Mouse (Mus musculus): Measurements from ENCODE around the gene Mocs3.

Gene Mocs3

DNA sequence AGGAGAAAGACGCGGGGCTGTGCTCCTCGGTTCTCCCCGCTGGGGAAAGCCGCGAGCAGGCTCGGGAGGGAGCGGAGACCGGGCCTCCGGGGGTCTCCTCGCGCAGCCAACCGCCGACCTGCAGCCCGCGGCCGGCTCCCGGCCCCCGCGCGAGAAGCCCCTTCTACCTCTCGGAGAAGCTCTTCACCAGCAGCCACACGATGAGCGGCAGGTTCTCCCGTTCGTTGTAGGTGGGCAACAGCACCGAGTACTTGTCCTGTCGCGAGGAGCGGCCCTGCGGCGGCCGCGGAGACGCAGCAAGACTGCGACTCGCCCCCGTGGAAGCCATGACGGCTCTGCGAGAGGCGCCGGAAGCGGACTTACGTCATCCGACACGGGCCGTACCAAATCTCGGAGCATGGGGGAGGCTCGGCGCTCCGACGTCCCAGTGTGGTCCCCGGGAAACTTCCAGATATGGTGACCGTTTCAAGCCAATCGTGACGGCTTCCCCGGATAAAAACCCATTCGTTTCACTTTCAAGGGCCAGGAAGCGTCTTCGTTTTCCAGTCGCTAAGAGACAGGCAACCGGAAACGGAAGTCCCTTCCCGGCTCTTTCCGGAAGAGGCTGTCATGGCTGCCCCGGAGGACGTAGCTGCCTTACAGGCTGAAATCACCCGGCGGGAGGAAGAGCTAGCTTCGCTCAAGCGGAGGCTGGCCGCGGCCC is at the start of gene Mocs3, which contains the start of the genes Gm20716 and Dpm1:
Mocs3 (plus strand) TSS at position 597 of the 703 bp plus-strand sequence.
Gm20716 (minus strand) TSS at position 339 of the 703 bp plus-strand sequence.
Dpm1 (minus strand) TSS at position 566 of the 703 bp plus-strand sequence.
- peak; percentile 93 for DNase-seq (ENCODE audit: low read depth, low spot score)

DNA sequence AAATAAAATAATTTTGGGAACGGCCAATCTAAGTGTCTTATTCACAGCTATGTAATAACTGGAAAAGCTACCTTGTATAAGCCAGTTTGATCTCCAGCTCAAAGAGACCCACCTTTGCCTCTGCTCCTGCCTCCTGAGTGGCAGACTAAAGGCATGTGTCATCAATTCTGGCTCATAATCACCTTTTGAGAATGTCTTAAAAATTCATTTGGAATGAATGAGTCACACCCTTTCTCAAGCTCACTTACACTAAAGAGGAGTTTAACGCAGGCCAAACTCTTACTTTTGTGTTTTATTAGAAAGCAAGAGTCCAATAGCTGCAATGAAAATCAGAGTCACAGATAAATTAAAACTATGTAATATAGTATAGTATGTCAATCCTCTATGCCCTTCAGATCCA is 38.6 kb upstream of the Mocs3 start:
- no peak for DNase-seq (ENCODE audit: low read depth, low spot score)

DNA sequence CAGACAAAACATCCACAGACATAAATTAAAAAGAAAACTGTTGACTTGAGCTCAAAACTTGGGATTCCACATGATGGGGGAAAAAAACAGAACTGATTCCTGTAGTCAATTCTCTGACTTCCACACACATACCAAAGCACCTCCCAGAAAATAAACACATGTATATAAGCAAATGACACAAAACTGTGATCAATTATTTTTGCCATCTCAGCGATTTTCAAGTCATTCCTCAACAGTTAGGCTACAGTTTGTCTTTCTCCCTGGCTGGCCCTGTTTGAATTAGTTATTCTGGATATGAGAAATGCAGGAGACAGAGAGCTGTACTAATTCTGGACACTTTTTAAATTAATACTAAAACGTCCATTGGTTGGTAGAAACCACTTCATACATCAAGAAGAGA is 36.7 kb upstream of the Mocs3 start:
- no peak for DNase-seq (ENCODE audit: low read depth, low spot score)

DNA sequence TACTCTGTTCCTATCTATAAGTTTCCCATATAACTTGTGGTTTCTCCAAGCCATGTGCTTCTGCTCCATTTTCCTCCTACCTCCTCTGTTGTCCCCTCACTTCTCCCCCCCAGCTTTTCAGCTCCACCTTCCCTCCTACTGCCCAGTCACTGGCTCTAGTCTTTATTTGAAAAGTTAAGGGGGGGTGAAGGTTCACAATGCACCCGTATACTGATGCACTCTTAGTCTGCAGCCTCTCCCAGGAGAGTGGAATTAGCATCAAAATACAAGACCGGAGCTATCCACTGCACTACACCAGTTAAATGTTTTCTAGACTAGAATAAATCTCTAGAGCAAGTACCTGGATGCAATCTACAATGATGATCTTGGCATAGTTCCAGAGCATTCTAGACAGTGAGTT is 34.7 kb upstream of the Mocs3 start:
- no peak for DNase-seq (ENCODE audit: low read depth, low spot score)

DNA sequence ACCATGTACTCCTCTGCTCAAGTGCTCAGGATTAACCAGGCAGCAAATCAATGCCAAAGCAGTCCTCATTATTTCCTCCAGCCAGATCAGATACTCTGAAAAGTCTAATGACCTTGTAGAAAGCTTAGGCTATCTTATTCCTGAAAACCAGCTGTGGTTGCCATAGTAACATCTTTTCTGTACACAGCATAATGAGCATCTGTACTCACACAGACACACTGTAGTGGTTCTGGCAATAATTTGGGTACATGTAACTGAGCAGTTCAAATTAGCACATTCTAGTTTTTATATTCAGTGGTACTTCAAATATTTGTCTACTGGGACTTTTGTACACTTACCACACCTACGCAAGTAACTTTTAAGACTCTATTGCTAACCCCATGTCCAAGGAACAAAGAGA is 32.0 kb upstream of the Mocs3 start:
- no peak for DNase-seq (ENCODE audit: low read depth, low spot score)

DNA sequence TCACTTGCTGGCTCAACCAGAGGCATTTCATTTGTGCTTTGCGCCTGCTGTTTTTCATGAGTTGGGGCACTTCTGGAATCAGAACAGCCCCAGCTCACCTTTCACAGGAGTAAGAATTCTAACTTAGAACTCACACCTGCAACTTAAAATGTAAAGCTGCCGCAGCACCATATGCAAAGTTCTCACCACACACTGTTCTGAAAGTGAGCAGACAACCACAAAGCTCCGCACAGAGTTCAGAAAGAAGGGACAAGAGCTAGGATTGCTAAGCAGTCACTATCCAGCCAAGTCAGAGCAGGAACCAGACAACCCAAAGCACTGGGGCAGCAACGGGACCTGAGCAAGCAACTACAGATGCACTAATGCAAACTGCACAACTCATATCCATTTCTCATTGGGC is 30.9 kb upstream of the Mocs3 start:
- peak; percentile 14 for DNase-seq (ENCODE audit: low read depth, low spot score)

DNA sequence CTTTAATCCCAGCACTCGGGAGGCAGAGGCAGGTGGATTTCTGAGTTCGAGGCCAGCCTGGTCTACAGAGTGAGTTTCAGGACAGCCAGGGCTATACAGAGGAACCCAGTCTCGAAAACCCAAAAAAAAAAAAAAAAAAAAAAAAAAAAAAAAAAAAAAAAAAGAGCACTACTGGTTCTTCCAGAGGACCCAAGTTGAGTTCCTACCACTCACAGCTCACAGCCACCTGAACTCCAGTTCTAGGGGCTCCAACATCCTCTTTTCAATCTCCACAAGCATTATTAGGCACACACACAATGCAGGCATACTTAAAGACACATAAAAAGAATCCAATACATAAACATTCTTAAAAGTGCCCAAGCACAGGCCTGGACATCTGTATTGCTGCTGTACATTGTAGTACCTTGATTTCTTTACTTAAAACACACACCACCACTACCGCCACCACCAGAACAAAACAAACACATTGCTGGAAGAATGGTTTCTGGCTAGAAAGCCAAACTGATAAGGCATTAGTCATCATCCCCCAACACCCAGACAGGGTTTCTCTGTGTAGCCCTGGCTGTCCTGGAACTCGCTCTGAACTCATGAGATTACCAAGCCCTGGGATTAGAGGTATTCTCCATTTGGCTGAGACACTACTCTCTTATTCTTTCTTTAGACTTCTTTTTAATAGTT is 30.3 kb upstream of the Mocs3 start:
- no peak for DNase-seq (ENCODE audit: low read depth, low spot score)

DNA sequence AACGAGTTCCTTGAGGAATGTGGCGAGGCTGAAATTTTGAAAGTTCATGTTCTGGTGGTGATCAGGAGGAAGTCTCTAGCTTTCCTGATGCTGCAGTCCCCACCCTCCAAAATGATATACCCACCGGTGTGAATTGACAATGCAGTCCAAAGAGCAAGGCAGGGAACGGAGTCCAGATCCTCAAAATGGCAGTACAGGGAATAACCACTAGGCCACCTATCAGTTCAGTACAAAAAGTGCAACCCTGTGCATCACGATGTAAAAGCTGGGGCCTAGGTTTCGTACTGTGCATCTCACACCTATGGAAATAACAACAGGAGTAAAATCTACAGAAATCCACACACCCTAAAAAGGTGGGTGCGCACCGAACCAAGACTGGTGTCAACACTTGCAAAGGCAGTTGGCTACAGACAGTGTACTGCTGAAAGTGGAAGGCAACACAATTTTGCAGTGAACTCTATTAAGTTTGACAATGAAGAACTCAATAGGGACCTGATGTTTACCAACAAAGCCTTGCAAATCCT is 25.9 kb upstream of the Mocs3 start:
- DNase-seq (ENCODE audit: low read depth, low spot score), result no peak

DNA sequence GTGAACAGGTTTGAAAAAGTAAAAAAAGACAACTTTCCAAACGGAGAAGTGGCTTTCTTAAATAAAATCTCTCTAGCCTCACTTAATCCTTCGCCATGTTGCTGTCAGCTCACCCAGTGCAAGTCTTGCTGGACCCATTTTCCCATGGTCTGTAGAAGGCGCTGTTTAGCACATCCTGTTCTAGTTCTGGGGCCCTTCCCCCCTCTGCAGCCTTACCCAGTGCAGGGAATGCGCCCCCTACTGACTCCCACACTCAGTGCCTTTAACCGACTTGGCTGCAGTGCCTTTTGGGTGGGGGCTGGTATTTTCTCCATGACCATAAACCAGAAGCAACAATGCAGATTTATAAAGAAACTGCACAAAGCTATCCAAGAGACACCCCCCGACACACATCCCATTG is 25.2 kb upstream of the Mocs3 start:
- DNase-seq (ENCODE audit: low read depth, low spot score), result peak; percentile 93

DNA sequence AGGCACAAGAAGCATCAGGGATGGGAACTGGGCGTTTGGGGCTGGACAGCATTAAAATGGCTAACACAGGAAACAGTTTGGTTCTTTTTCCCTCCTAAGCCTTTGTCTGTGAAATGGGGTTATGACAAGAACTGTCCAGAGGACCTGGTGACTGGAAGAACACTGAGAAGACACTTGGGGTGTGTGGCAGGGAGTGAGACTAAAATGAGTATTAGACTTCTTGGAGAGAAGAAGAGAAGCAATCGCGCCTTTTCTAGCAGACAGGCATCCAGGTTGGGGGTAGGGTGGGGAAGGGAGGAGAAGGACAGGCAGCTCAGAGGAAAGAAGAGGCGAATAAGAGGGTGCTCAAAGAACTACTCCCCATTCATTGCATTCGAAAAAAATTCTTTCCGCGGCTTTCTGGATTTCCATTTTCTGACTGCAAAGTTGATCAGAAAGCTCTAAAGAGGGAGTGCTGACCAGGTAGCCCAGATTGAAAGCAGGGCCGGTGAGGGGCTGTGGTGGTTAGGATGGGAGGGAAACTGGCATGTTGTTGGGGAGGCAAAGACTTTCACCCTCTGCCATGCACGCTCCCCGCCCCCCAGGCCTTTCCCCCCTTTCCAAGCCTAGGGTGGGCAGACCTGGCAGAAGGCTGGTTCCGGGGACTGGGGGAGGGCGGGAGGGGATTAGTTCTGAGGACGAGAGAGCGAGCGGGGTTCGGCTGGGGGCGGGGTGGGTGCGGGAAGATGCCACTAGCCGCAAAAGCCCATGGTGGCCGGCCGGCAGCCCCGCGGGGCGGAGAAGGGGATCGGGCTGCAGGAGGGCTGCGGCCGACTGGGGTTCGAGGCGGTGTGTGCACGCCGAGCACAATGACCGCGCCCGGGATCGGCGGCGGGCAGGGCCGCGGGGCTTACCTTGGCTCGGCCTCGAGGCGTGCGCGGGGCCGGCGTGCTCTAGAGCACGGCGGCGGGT is 24.5 kb upstream of the Mocs3 start:
- peak; percentile 51 for DNase-seq (ENCODE audit: low read depth, low spot score)

DNA sequence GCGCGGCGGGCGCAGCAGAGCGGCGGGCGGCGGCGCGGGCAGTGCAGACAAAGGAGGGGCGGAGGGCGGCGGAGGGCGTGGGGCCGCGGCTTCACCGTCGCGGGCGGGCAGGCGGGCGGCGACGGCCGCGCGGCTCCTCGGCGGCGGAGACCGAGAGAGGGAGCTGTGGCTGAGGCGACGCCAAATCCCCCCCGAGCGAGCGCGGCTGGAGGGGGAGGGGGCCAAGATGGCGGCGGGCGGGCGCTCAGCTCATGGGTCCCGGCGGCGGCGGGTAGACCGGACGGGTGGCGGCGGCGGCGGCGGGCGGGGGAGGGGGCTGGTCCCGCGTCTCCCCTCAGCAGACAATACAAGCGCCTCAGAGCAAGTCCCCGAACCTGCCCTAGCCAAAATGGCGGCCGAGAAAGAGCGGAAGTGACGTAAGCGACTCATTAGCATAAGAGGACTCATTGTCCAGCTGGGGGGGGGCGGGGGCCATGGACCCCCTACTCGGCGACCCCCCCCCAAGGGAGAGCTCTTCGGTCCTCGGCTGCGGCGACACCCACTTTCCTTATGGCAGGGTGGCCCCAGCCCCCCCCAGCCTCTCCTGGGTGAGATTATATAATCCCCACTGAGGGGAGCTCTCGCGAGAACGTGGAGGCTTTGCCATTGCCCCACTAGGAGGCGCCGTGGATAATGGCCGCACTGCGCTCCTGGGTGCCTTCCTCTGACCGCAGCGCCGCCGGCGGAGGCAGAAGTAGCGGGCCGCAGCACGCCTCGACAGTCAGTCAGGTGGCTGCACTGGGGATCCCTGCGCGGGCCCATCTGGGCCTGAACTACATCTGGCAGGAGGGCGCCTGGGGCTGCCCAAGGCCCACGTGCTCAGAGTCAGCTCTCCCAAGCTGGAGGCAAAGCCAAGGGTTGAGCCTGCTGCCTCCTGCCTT is 23.4 kb upstream of the Mocs3 start, which contains the start of gene Adnp:
Adnp (minus strand) TSS at position 388 of the 920 bp plus-strand sequence.
- peak; percentile 98 for DNase-seq (ENCODE audit: low read depth, low spot score)

DNA sequence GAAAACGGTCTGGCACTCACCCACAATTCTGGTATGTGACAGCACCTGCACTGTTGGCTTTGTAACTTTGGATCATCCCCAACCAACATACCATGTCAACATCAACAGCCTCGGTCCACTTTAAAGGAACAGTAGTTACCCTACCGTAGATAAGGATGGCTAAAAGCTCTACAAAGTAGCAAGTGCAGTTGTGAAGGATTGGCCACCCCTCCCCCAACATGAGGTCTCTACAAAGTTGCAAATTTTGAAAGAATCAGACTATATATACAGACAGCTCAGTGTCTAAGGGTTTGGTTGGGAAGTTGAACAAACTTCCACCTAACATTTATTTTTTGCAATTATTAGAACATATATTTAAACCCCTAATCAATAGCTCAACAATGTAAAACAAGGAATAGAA is 22.5 kb upstream of the Mocs3 start:
- DNase-seq (ENCODE audit: low read depth, low spot score), result no peak

DNA sequence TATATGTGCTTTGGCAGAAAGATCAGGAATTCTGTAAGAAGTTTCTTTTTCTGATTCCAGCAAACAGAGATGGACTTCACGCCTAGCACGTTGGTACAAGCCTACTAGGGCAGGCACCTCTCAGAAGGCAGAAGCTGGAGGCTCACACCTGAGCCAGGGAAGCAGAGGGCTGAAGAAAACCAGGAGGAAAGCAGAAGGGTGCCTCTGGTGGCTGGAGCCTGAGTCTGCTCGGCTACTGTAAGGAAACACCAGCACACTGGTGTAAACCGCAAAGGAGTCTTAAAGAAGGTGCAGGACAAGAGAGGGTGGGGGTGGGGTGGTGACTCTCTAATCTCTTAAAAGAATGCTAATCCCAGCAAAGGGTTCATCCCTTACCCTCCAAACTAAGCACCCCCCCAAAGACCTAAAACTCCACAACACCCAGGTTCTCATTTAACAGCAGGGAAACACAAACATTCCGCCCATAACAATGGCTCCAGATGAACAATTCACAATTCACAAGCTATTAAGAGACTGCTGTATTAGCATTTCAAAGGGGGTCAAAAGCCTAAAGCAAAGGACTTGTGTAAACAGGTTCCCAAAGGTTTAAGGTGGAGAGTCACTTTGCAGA is 16.5 kb upstream of the Mocs3 start:
- no peak for DNase-seq (ENCODE audit: low read depth, low spot score)

DNA sequence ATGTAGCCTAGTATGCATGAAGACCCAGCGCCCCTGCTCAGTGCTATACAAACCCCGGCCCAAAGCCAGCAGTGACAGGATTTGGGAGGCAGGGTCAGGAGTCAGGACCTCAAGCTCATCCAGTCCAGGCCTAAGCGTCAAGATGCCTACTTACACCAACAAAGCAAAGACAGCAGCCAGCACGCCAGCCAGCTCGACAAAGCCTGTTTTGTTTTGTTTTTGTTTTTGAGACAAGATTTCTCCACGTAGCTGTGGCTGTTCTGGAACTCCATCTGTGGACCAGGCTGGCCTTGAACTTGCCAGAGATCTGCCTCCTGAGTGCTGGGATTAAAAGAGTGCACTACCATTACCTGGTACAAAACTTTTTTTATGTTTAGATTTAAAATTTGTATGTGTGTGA is 7.1 kb upstream of the Mocs3 start:
- DNase-seq (ENCODE audit: low read depth, low spot score), result no peak

DNA sequence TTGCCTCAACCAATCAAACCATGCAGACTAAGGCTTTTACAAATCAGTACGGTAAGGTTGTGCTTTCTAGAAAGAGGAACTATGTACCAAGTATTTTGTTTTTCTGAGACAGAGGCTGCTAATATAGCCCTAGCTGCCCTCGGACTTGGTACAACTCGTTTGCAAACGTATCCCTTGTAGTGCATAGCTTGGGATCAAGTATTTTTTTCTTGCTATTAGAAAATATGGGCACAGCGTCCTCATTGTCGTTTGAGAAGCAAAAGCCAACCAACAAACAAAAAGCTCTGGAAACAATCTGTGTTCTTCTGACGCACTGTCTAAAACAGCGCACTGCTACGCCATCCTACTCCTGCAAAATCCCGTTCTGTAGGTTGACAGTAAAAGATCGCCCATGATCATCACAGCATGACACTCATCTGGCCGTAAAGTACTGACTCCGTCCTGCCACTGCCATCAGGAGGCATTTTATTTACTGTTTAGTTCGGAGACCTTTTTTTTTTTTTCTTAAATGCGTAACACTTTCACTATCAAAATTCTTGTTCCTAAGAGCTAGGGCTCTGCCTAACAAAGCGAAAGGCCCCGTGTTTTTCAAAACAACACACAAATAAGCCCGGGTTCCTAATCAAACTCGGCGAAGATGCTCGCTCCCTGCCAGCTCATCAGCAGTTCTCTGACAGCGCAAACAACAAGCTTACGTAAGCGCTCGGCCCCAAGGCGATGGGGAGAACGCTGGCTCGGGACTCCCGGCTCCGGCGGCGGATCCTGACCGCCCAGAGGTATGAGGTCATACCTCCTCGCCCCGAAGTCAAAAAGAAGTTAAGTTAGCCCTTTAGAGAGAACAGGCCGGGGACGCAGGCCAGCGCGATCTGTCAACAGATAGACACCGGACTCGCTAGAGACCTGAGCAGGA is 1.1 kb upstream of the Mocs3 start:
- DNase-seq (ENCODE audit: low read depth, low spot score), result peak; percentile 71

DNA sequence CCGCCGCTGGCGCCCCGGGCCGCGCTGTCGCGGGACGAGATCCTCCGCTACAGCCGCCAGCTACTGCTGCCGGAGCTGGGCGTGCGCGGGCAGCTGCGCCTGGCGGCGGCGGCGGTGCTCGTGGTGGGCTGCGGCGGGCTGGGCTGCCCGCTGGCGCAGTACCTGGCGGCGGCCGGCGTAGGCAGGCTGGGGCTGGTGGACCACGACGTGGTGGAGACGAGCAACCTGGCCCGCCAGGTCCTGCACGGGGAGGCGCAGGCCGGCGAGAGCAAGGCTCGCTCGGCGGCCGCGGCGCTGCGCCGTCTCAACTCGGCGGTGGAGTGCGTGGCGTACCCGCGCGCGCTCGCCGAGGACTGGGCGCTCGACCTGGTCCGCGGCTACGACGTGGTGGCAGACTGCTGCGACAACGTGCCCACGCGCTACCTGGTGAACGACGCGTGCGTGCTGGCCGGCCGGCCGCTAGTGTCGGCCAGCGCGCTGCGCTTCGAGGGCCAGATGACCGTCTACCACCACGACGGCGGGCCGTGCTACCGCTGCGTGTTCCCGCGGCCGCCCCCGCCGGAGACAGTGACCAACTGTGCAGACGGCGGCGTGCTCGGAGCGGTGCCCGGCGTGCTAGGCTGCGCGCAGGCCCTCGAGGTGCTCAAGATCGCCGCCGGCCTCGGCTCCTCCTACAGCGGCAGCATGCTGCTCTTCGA is 500 bp downstream of the Mocs3 start:
- peak; percentile 51 for DNase-seq (ENCODE audit: low read depth, low spot score)

DNA sequence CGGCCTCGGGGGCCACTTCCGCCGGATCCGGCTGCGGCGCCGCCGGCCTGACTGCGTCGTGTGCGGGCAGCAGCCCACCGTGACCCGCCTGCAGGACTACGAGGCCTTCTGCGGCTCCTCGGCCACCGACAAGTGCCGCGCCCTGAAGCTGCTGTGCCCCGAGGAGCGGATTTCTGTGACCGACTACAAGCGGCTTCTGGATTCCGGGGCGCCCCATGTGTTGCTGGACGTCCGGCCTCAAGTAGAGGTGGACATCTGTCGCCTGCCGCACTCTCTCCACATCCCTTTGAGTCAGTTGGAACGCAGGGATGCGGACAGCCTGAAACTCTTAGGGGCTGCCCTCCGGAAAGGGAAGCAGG is 1.0 kb downstream of the Mocs3 start:
- no peak for DNase-seq (ENCODE audit: low read depth, low spot score)

DNA sequence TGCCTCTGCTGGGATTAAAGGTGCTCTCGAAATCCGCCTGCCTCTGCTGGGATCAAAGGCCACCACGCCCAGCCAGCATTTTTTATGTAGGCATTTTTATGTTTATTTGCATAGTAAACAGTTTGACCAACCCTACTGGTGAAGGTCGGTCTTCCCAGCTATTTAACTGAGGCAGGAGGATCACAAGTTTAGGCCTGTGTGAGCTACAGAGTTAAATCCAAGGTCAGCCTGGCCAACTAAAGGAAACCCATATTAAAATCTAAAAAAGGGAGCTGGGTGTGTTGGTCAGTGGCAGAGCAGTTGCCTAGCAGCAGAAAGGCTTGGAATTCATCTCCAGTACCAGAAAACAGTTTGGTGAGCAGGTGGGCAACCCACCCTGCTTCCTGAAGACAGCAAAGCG is 2.9 kb downstream of the Mocs3 start:
- DNase-seq (ENCODE audit: low read depth, low spot score), result no peak

DNA sequence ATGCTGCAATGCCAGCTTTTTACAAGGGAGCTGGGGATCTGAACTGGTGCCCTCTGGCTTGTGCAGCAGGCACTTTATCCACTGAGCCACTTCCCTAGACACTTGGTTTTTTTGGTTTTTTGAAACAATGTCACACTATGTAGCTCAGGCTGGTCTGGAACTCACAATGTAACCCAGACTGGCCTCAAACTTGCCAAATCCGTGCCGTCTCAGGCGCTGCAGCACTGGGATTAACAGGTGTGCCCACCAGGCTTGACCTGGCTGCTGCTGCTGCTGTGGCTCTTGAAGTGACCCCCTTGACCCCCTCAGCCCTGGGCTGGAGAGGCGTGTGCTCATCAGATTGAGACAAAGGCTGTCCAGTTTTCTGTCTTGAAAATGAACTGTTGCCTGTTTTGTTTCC is 7.9 kb downstream of the Mocs3 start:
- no peak for DNase-seq (ENCODE audit: low read depth, low spot score)
